Mouse (Mus musculus) thymus, postnatal 14 days (tissue): ENCODE data around the gene Gm5346.
"Not testable (repeated sequence)": the region's sequence is repeated elsewhere in the genome, so short reads cannot be mapped to it uniquely, and the experiment has no call there.

Experiments
- DNase-seq: peaks from one replicate; pipeline ENCODE4 v3.0.0; 2021

Gene Gm5346

DNA sequence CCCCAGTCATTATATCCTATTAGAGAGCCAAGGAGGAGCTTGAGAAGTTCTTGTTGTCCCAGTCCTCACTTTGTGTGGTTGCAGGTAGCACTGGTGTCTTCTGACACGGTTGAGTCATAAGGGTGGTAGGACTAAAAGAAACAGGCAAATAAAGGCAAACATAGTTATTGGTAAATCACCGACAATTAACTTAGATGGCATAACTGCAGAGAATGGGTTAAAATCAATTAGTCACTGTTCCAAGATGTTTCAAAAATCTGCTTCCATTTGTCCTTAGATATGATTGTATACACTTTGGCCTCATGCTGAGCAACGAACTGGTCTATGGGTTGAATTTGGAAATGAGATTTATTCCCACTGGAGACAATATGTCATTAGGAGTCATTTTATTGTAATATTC, at the start of gene Gm5346:
Gene Gm5346 (minus strand): TSS at position 101 of the 400 bp plus-strand sequence.
- no peak for DNase-seq

- DNase-seq, result no peak
These were observed 11.0 kb downstream of the Gm5346 start for GRCm38 (mm10) chr8:43616046-43616445.

- not testable (repeated sequence) for DNase-seq
These were observed 23.4 kb downstream of the Gm5346 start for GRCm38 (mm10) chr8:43603657-43604056.

- DNase-seq, result not testable (repeated sequence)
These were observed 23.9 kb downstream of the Gm5346 start for GRCm38 (mm10) chr8:43603166-43603565.

DNA sequence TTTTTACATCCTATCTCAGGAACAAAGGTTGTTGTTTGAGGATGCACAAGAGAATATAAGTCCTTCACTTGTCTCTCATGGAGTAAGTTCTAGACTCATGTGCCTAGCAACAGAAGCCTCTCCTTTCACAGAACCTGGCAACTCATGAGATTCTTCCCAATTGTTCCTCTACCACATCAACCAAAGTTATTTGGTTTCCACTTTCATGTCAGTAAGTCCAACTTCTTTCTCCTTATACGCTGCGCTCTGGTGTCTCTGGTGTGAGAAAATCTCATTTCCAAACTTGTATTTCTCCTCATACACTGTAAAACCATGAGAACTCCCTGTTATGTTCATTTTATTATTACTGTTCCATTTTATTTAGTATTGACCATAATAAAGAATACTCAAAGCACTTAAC, 50.5 kb downstream of the Gm5346 start, which contains the start of gene Adam26a:
Gene Adam26a (minus strand): TSS at position 101 of the 400 bp plus-strand sequence.
- DNase-seq, result not testable (repeated sequence)
